Mouse (Mus musculus) lung, embryonic 16.5 days (tissue): ENCODE measurements around the gene Gpr173. TPM values are rescaled to one million over a fixed set of nuclear protein-coding genes. Genes with fewer than 3 reads are reported as not detected.

Experiments
- ATAC-seq: fragments of 200-750 bp; cut with Nextera tagmentation; 2 replicates; pipeline ENCODE4 v1.8.0; 2017; ENCODE audit warnings: low read depth, mild to moderate bottlenecking, moderate library complexity
- H3K27ac ChIP-seq: fragments of 300-500 bp; sonication (generic); 2 replicates; pipeline ENCODE4 v1.5.1; 2014; ENCODE audit warnings: mild to moderate bottlenecking, control low read depth, low read length
- H3K27me3 ChIP-seq: fragments of 300-500 bp; sonication (generic); 2 replicates; pipeline ENCODE4 v1.6.1; 2014; ENCODE audit warnings: low read depth, low read length, mixed read lengths; ENCODE audit not compliant: control insufficient read depth, insufficient read depth
- H3K36me3 ChIP-seq: fragments of 300-500 bp; sonication (generic); 2 replicates; pipeline ENCODE4 v1.6.1; 2014; ENCODE audit warnings: low read length; ENCODE audit not compliant: control insufficient read depth, insufficient read depth
- H3K4me1 ChIP-seq: fragments of 300-500 bp; sonication (generic); replicated peaks from 2 replicates; pipeline ENCODE4 v1.6.1; 2014; ENCODE audit warnings: low read length, mixed read lengths; ENCODE audit not compliant: control insufficient read depth, insufficient read depth
- H3K4me2 ChIP-seq: fragments of 300-500 bp; sonication (generic); 2 replicates; pipeline ENCODE4 v1.6.1; 2014; ENCODE audit warnings: low read depth, low read length, control low read depth
- H3K4me3 ChIP-seq: fragments of 300-500 bp; sonication (generic); 2 replicates; pipeline ENCODE4 v1.5.1; 2014; ENCODE audit warnings: mild to moderate bottlenecking, low read length, control low read depth
- H3K9ac ChIP-seq: fragments of 300-500 bp; sonication (generic); 2 replicates; pipeline ENCODE4 v1.6.1; 2014; ENCODE audit warnings: low read length, control low read depth
- H3K9me3 ChIP-seq: fragments of 300-500 bp; sonication (generic); 2 replicates; pipeline ENCODE4 v1.6.1; 2016; ENCODE audit warnings: low read length; ENCODE audit not compliant: control insufficient read depth
- WGBS: fragments of 180-500 bp; shearing (Covaris S2); extraction: QIAGEN DNeasy Blood & Tissue Kit; methylation state at CpG from one replicate; pipeline ENCODE4 v1.1.7; 2014; 5-methylcytosine and 5-hydroxymethylcytosine counted together
- polyA plus RNA-seq: library from polyadenylated mRNA; unstranded; fragments of >200 nt; fragmentation: Nextera tagmentation; extraction: Ambion mirVana; gene quantifications from 2 replicates; pipeline ENCODE4 v1.2.1, GENCODE M21; 2015

Gene Gpr173
- polyA plus RNA-seq, 1 experiment from 2014 or later: 3.1 TPM

DNA sequence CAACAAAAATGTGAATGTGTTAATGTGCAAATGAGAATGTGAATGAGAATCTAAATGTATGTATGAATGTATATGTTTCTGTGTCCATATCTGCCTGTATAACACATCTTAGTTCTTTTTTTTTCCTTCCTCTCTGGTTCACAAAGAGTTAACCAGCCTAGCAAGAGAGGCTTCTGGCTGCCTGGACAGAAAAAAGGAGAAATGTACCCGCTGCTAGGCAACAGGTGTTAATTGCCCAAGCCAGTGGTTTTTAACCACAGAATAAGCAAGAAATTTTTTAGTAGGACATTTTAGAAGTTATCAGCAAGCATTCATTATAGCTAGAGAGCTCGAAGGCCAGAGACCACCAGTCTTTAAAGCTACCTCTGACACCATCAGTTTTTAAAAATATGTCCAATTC lies 45.7 kb downstream of the Gpr173 start:
- WGBS: 37% methylated on average over 2 of the region's 2 CpGs
- no peak for ATAC-seq
- Histone ChIP-seq H3K27ac (no peak overlapping the region), H3K4me2 (no peak overlapping the region), H3K4me1 (0 out of 2 replicates have a peak, but pooled peaks cover 2% of the 10 kb centered on the region), H3K36me3 (no peaks in the 10 kb centered on the region), H3K9me3 (no peaks in the 10 kb centered on the region), H3K4me3 (no peak overlapping the region), H3K9ac (no peak overlapping the region), H3K27me3 (no peaks in the 10 kb centered on the region; the same call in none of the 2 replicates)

DNA sequence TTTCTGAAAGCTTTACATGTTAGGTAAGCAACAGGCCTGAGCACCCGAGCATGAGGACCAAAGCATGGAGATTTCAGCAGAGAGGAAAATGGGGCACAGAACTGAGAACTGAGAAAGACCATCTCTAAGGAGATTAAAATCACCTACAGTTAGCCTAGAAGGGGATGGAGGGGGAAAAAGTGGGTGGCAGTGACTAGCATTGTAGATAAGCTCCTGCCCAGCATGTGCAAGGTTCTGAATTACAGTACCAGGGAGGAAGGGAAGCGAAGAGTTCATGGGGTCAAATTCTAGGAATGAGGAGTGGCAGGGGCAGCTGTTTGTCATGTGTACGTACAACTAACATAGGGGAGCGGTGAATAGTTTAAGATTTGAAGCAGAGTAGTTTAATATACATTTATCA lies 48.0 kb downstream of the Gpr173 start:
- Histone ChIP-seq H3K4me3 (no peak overlapping the region), H3K9me3 (no peaks in the 10 kb centered on the region), H3K36me3 (no peaks in the 10 kb centered on the region), H3K9ac (no peak overlapping the region), H3K4me1 (no peaks in the 10 kb centered on the region), H3K4me2 (no peak overlapping the region), H3K27me3 (no peaks in the 10 kb centered on the region; the same call in 1 of the 2 replicates), H3K27ac (no peak overlapping the region)
- ATAC-seq: no peak
- WGBS: 76% methylated on average over 4 of the region's 4 CpGs

DNA sequence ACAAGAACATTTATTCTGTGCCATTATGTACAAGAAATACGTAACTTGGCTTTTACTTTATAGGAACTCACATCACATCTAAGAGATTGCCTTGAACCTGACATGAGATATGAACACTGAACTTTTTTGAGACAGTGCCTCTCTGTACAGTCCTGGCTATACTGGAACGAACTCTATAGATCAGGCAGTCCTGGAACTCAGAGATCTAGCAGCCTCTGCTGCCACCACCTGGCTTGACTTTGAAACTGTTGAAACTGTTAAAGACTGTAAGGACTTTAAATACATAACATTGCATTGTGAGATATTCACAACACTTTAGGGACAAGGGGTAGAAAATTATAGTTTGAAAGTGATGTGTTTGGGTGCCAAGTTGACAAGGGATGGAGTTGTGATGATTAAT lies 60.6 kb downstream of the Gpr173 start:
- Histone ChIP-seq H3K4me1 (no peaks in the 10 kb centered on the region), H3K27ac (no peak overlapping the region), H3K27me3 (peaks cover 2% of the 10 kb centered on the region; the same call in 1 of the 2 replicates), H3K9ac (no peak overlapping the region), H3K9me3 (no peaks in the 10 kb centered on the region), H3K36me3 (no peaks in the 10 kb centered on the region), H3K4me3 (no peak overlapping the region), H3K4me2 (no peak overlapping the region)
- ATAC-seq: no peak
- 51% methylated on average over 2 of the region's 2 CpGs for WGBS

DNA sequence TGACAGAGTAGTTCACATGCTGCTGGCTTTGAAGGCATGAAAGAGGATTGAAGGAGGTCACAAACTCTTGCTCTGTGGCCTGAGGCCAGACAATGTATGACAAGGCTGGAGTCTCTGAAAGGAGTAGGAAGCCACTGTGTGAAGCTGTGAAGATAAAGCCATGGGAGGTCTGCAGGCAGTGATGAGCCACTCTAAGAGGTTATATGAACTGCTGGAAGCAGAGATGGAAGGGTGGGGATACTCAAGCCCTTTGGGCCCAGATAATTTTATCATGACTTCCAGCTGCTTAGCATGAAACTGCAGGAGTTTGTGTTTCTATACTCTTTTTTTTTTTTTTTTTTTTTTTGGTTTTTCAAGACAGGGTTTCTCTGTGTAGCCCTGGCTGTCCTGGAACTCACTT lies 61.1 kb downstream of the Gpr173 start:
- Histone ChIP-seq H3K9ac (no peak overlapping the region), H3K27ac (no peak overlapping the region), H3K27me3 (peaks cover 2% of the 10 kb centered on the region; the same call in 1 of the 2 replicates), H3K4me3 (no peak overlapping the region), H3K4me1 (no peaks in the 10 kb centered on the region), H3K36me3 (no peaks in the 10 kb centered on the region), H3K9me3 (no peaks in the 10 kb centered on the region), H3K4me2 (no peak overlapping the region)
- ATAC-seq: no peak

DNA sequence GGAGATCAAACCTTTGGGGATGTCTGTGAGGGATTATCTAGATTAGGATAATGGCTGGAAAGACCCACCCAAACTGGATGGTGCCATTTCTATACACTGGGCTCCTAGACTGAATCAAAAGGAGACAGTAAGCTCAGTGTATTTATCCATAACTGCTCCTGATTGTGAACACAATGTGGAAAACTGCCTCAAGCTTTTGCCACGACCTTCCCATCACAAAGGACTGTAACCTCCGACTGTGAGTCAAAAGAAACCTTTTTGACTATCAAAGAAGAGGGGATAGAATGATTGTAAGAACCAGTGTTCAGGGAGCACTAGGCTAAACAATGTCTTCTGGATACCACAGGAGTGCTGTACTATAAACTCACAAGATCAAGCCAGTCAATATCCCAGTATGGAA lies 62.3 kb downstream of the Gpr173 start:
- Histone ChIP-seq H3K4me2 (no peak overlapping the region), H3K4me3 (no peak overlapping the region), H3K27me3 (peaks cover 2% of the 10 kb centered on the region; the same call in 1 of the 2 replicates), H3K9me3 (no peaks in the 10 kb centered on the region), H3K9ac (no peak overlapping the region), H3K4me1 (no peaks in the 10 kb centered on the region), H3K36me3 (no peaks in the 10 kb centered on the region), H3K27ac (no peak overlapping the region)
- ATAC-seq: no peak
- 69% methylated on average over 2 of the region's 2 CpGs for WGBS

Other genes starting within 250 kb of the Gpr173 start
- 3.6 and 3.8 TPM in 2 replicates for gene Iqsec2, start 224.4 kb downstream of the Gpr173 start, polyA plus RNA-seq
- 41.0 and 43.0 TPM in 2 replicates for gene Kdm5c, start 135.7 kb downstream of the Gpr173 start, polyA plus RNA-seq
- gene Kantr, start 41.2 kb downstream of the Gpr173 start, polyA plus RNA-seq: 13.9 and 15.3 TPM in 2 replicates
- 24.9 and 25.8 TPM in 2 replicates for gene Tspyl2, start 26.3 kb downstream of the Gpr173 start, polyA plus RNA-seq
- gene Cldn34a, start 194.6 kb upstream of the Gpr173 start, polyA plus RNA-seq: not detected in 2 replicates